Mouse (Mus musculus) ES-E14 (cell line): ENCODE results near the gene Pcdh15. TPM values are rescaled to one million over a fixed set of nuclear protein-coding genes. Genes with fewer than 3 reads are reported as not detected.

Source experiments
- DNase-seq: peaks from one replicate; pipeline ENCODE4 v3.0.0-alpha.2; 2013; ENCODE audit warnings: low read depth, low spot score
- H3K27ac ChIP-seq: 2 replicates; pipeline ENCODE4 v1.5.1; 2012; ENCODE audit warnings: low read depth, mild to moderate bottlenecking, low read length, moderate library complexity, mixed read lengths; ENCODE audit not compliant: poor library complexity, insufficient read depth, severe bottlenecking
- H3K36me3 ChIP-seq: 2 replicates; pipeline ENCODE4 v1.6.1; 2012; ENCODE audit warnings: mild to moderate bottlenecking, low read length, moderate library complexity, mixed read lengths; ENCODE audit not compliant: control insufficient read depth, poor library complexity, insufficient read depth, severe bottlenecking
- H3K4me1 ChIP-seq, 2 experiments: fragments of 150-350 bp in 1 of 2; sonication (generic) in 1 of 2; 2 replicates each; pipeline ENCODE4 v1.6.1; 2012; ENCODE audit warnings: low read length in 2 of 2, mild to moderate bottlenecking in 1 of 2, mixed read lengths in 1 of 2; ENCODE audit not compliant: control insufficient read depth in 2 of 2, insufficient read depth in 2 of 2, poor library complexity in 1 of 2
- H3K4me3 ChIP-seq, 2 experiments: fragments of 150-350 bp in 1 of 2; sonication (generic) in 1 of 2; 2 replicates each; pipeline ENCODE4 v1.5.1; 2012; ENCODE audit warnings: low read length in 2 of 2, low read depth in 1 of 2, mild to moderate bottlenecking in 1 of 2, mixed read lengths in 1 of 2; ENCODE audit not compliant: insufficient read depth in 1 of 2, poor library complexity in 1 of 2, severe bottlenecking in 1 of 2
- H3K9ac ChIP-seq: 2 replicates; pipeline ENCODE4 v1.6.1; 2012; ENCODE audit warnings: low read depth, mild to moderate bottlenecking, low read length, mixed read lengths; ENCODE audit not compliant: poor library complexity, insufficient read depth, severe bottlenecking
- H3K9me3 ChIP-seq: fragments of 150-350 bp; sonication (generic); 2 replicates; pipeline ENCODE4 v1.6.1; 2012; ENCODE audit warnings: low read depth, mild to moderate bottlenecking, low read length; ENCODE audit not compliant: control insufficient read depth, insufficient read depth
- CHD2 ChIP-seq: IDR thresholded peaks from 2 replicates; pipeline ENCODE4 v1.6.1; 2014; ENCODE audit warnings: mild to moderate bottlenecking, low read depth, low read length, inconsistent platforms
- HCFC1 ChIP-seq: IDR thresholded peaks from 2 replicates; pipeline ENCODE4 v1.6.1; 2012; ENCODE audit warnings: low read length, inconsistent platforms, borderline replicate concordance; ENCODE audit not compliant: insufficient read depth
- MAFK ChIP-seq: IDR thresholded peaks from 2 replicates; pipeline ENCODE4 v1.6.1; 2014; ENCODE audit warnings: mild to moderate bottlenecking, low read depth, low read length, inconsistent platforms; ENCODE audit not compliant: insufficient read depth
- ZC3H11A ChIP-seq: IDR thresholded peaks from 2 replicates; pipeline ENCODE4 v1.6.1; 2012; ENCODE audit warnings: low read depth, mild to moderate bottlenecking, inconsistent platforms, low read length, borderline replicate concordance
- ZNF384 ChIP-seq: IDR thresholded peaks from 2 replicates; pipeline ENCODE4 v1.6.1; 2012; ENCODE audit warnings: low read depth, low read length, inconsistent platforms
- in situ Hi-C, 2 experiments: fragments of 600-800 bp; cut with MboI; formaldehyde crosslinking; loops; one replicate each; pipeline ENCODE4 v1.15.1; 2025; ENCODE audit warnings: low sequenced_read_pairs in 2 of 2, inconsistent platforms in 1 of 2; ENCODE audit not compliant: unreplicated experiment in 2 of 2
- total RNA-seq: library from RNA; depleted of rRNA; stranded (reverse); fragments of 300-350 nt; gene quantifications from 2 replicates; pipeline ENCODE4 v1.2.3, GENCODE M21; 2012

Pcdh15 gene
- total RNA-seq, 1 experiment, result 0.04 TPM

- TF ChIP-seq HCFC1, result no peak
- no peak for TF ChIP-seq ZNF384
- no peak overlapping the region for H3K4me3 ChIP-seq
- H3K4me1 ChIP-seq, result no peaks in the 10 kb centered on the region
- H3K27ac ChIP-seq, result no peak overlapping the region
- DNase-seq, result no peak
- H3K9ac ChIP-seq, result no peak overlapping the region
- H3K9me3 ChIP-seq, result no peaks in the 10 kb centered on the region
- in situ Hi-C loops, result no loop called here
- H3K36me3 ChIP-seq, result no peaks in the 10 kb centered on the region
These were observed 854.2 kb downstream of the Pcdh15 start for GRCm38 (mm10) chr10:73953362-73953761.

DNA sequence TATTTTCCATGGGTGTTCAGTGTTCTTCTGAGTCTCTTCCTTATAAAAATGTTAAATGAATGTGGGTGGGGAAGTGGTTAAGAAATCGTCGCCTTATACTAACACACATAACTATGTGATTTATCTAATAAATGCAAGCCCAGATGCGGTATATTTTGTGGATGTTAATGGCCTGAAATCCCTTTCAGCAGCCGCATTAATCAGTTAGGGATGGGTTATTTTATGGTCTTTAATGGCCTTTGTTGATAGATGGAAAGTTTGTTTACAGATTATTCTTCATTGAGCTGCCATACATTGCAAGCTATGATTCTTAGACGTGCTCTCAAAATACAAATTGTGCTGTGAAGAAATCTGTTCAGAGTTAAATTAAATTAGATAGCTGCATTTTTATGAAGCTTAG is 884.9 kb downstream of the Pcdh15 start:
- H3K9ac ChIP-seq, result no peak overlapping the region

DNA sequence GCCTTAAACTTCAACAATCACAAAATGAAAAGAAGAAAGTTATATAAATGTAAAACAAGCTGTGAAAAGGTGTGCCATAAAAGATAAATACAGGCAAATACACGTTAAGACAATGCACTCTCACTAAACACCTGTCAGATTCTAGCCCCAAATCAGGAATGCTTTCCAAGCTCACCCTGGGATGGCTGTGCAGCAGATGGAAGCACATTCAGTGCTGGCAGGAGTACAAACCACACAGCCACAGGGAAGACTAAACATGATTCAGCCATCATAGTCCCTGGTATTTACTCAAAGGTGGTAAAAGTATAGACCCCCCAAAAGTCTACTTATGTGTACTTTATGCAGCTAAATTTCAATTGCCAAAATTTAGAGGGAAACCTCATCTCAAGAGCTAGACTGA is 909.7 kb downstream of the Pcdh15 start:
- DNase-seq, result no peak
- no peak for TF ChIP-seq HCFC1
- no peak for TF ChIP-seq ZC3H11A
- TF ChIP-seq ZNF384, result no peak
- no peak for TF ChIP-seq CHD2
- no peak for TF ChIP-seq MAFK
- Histone ChIP-seq H3K9ac (no peak overlapping the region), H3K27ac (no peak overlapping the region), H3K4me1 (no peaks in the 10 kb centered on the region), H3K36me3 (no peaks in the 10 kb centered on the region), H3K4me3 (no peak overlapping the region), H3K9me3 (no peaks in the 10 kb centered on the region)
- in situ Hi-C loops, result no loop called here

More for the DNA sequence above, 884.9 kb downstream of the Pcdh15 start:
- Histone ChIP-seq H3K4me1 (no peaks in the 10 kb centered on the region), H3K36me3 (no peaks in the 10 kb centered on the region), H3K27ac (no peak overlapping the region), H3K4me3 (no peak overlapping the region), H3K9me3 (no peaks in the 10 kb centered on the region)
- in situ Hi-C loops, result no loop called here
- no peak for DNase-seq
- no peak for TF ChIP-seq MAFK
- no peak for TF ChIP-seq ZNF384
- no peak for TF ChIP-seq CHD2
- no peak for TF ChIP-seq HCFC1
- TF ChIP-seq ZC3H11A, result no peak

DNA sequence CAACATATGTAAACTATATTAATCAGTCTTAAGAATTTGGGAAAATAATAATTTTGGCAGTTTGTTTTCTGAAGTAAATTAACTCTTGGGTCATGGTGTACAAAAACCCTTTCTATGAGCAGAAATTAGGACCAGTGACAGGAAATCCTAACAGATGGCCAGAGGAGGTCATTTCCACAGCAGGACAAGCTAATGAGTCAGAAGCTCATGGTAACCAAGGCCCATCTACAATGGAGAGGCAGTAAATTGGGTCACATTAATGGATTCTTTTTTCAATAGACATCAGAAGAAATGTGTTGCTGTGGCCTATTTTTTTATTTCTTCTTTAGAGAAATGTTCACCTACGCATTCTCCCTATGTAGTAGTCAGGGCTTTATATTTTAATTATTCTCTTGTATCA is 923.9 kb downstream of the Pcdh15 start:
- in situ Hi-C loops, result no loop called here
- no peaks in the 10 kb centered on the region for H3K4me1 ChIP-seq
- no peak for DNase-seq
- no peaks in the 10 kb centered on the region for H3K9me3 ChIP-seq
- no peaks in the 10 kb centered on the region for H3K36me3 ChIP-seq
- H3K27ac ChIP-seq, result no peak overlapping the region
- TF ChIP-seq ZNF384 (no peak), MAFK (no peak), HCFC1 (no peak), ZC3H11A (no peak), CHD2 (no peak)
- no peak overlapping the region for H3K9ac ChIP-seq
- no peak overlapping the region for H3K4me3 ChIP-seq

GRCm38 (mm10) chr10:74053059-74053458 is 953.9 kb downstream of the Pcdh15 start:
- Histone ChIP-seq H3K4me1 (no peaks in the 10 kb centered on the region), H3K9ac (no peak overlapping the region), H3K36me3 (no peaks in the 10 kb centered on the region), H3K27ac (no peak overlapping the region), H3K4me3 (no peak overlapping the region), H3K9me3 (no peaks in the 10 kb centered on the region)
- TF ChIP-seq CHD2 (no peak), ZNF384 (no peak), HCFC1 (no peak), ZC3H11A (no peak), MAFK (no peak)
- DNase-seq, result no peak
- in situ Hi-C loops, result no loop called here
